Mouse (Mus musculus) CH12.LX (cell line): Measurements from ENCODE around the gene Col6a6. TPM values are rescaled to one million over a fixed set of nuclear protein-coding genes. Genes with fewer than 3 reads are reported as not detected.

Experiments used
- DNase-seq: peaks from one replicate; pipeline ENCODE4 v3.0.0-alpha.2; 2013; ENCODE audit errors: extremely low read depth
- H3K27ac ChIP-seq: 2 replicates; pipeline ENCODE4 v1.5.1; 2012; ENCODE audit warnings: low read depth, mild to moderate bottlenecking, control low read depth, moderate library complexity; ENCODE audit not compliant: insufficient read depth
- H3K27me3 ChIP-seq: replicated peaks from 2 replicates; pipeline ENCODE3; 2012; ENCODE audit warnings: inconsistent platforms
- H3K36me3 ChIP-seq, 2 experiments: replicated peaks in 1 of 2; 2 replicates each; pipeline versions ENCODE3 to v1.6.1; 2012; ENCODE audit warnings: inconsistent platforms in 1 of 2, low read length in 1 of 2, mild to moderate bottlenecking in 1 of 2, mixed read lengths in 1 of 2, moderate library complexity in 1 of 2; ENCODE audit not compliant: control insufficient read depth in 1 of 2, insufficient read depth in 1 of 2
- H3K4me1 ChIP-seq, 2 experiments: 2 replicates each; pipeline ENCODE4 v1.6.1; 2012; ENCODE audit warnings: inconsistent platforms in 1 of 2, moderate library complexity in 1 of 2; ENCODE audit not compliant: insufficient read depth in 2 of 2, control insufficient read depth in 1 of 2
- H3K4me2 ChIP-seq: 2 replicates; pipeline ENCODE4 v1.6.1; 2012; ENCODE audit warnings: low read depth, mild to moderate bottlenecking, control low read depth; ENCODE audit not compliant: poor library complexity, insufficient read depth, severe bottlenecking
- H3K4me3 ChIP-seq, 3 experiments: fragments of 150-350 bp in 1 of 3; sonication (generic) in 1 of 3; replicated peaks in 1 of 3; 2 replicates each; pipeline versions ENCODE3 to v1.5.1; 2011 to 2012; ENCODE audit warnings: low read depth in 2 of 3, low read length in 2 of 3, mild to moderate bottlenecking in 2 of 3, moderate library complexity in 2 of 3, control low read depth in 1 of 3, improper control_type of control experiment in 1 of 3, inconsistent platforms in 1 of 3, mixed read lengths in 1 of 3; ENCODE audit not compliant: poor library complexity in 1 of 3
- H3K79me2 ChIP-seq: replicated peaks from 2 replicates; pipeline ENCODE4 v1.6.1; 2012; ENCODE audit warnings: mild to moderate bottlenecking, moderate library complexity; ENCODE audit not compliant: control insufficient read depth, poor library complexity, insufficient read depth, severe bottlenecking; ENCODE audit errors: extremely low read depth
- H3K9ac ChIP-seq: 2 replicates; pipeline ENCODE4 v1.6.1; 2012; ENCODE audit warnings: low read depth, mild to moderate bottlenecking, control low read depth, moderate library complexity; ENCODE audit not compliant: insufficient read depth
- H3K9me3 ChIP-seq: replicated peaks from 2 replicates; pipeline ENCODE3; 2012; ENCODE audit warnings: low read length, inconsistent platforms, mixed read lengths
- BHLHE40 ChIP-seq: IDR thresholded peaks from 2 replicates; pipeline ENCODE4 v1.6.1; 2011; ENCODE audit warnings: mild to moderate bottlenecking, low read depth, low read length, improper control_type of control experiment
- CHD2 ChIP-seq: IDR thresholded peaks from 2 replicates; pipeline ENCODE4 v1.6.1; 2011; ENCODE audit warnings: low read length, improper control_type of control experiment
- E2F4 ChIP-seq: IDR thresholded peaks from 2 replicates; pipeline ENCODE4 v1.6.1; 2011; ENCODE audit warnings: low read depth, low read length, improper control_type of control experiment; ENCODE audit not compliant: insufficient replicate concordance
- ELF1 ChIP-seq: IDR thresholded peaks from 2 replicates; pipeline ENCODE4 v1.6.1; 2014; ENCODE audit warnings: low read depth, mild to moderate bottlenecking, inconsistent platforms, low read length, improper control_type of control experiment
- ETS1 ChIP-seq: conservative IDR thresholded peaks from 2 replicates; pipeline ENCODE4 v1.6.1; 2012; ENCODE audit warnings: low read depth, mild to moderate bottlenecking, inconsistent platforms, low read length, improper control_type of control experiment, moderate library complexity
- GABPA ChIP-seq: IDR thresholded peaks from 2 replicates; pipeline ENCODE4 v1.6.1; 2012; ENCODE audit warnings: low read depth, low read length, improper control_type of control experiment, inconsistent platforms; ENCODE audit not compliant: insufficient replicate concordance
- MAFK ChIP-seq: IDR thresholded peaks from 2 replicates; pipeline ENCODE4 v1.6.1; 2011; ENCODE audit warnings: low read length, improper control_type of control experiment; ENCODE audit not compliant: insufficient replicate concordance
- MAZ ChIP-seq: IDR thresholded peaks from 2 replicates; pipeline ENCODE4 v1.6.1; 2012; ENCODE audit warnings: low read depth, mild to moderate bottlenecking, inconsistent platforms, low read length, improper control_type of control experiment, moderate library complexity
- MEF2A ChIP-seq: IDR thresholded peaks from 2 replicates; pipeline ENCODE4 v1.6.1; 2014; ENCODE audit warnings: low read depth, mild to moderate bottlenecking, inconsistent platforms, low read length, improper control_type of control experiment, borderline replicate concordance
- MXI1 ChIP-seq: IDR thresholded peaks from 2 replicates; pipeline ENCODE4 v1.6.1; 2011; ENCODE audit warnings: mild to moderate bottlenecking, low read depth, low read length, improper control_type of control experiment
- MYC ChIP-seq: IDR thresholded peaks from 2 replicates; pipeline ENCODE4 v1.6.1; 2011; ENCODE audit warnings: low read depth, mild to moderate bottlenecking, improper control_type of control experiment, low read length
- NELFE ChIP-seq: IDR thresholded peaks from 2 replicates; pipeline ENCODE4 v1.6.1; 2011; ENCODE audit warnings: low read depth, low read length, improper control_type of control experiment
- PAX5 ChIP-seq: IDR thresholded peaks from 2 replicates; pipeline ENCODE4 v1.6.1; 2012; ENCODE audit warnings: low read length, inconsistent platforms, mixed read lengths
- POLR2A ChIP-seq: IDR thresholded peaks from 2 replicates; pipeline ENCODE4 v1.6.1; 2011; ENCODE audit warnings: low read depth, mild to moderate bottlenecking, improper control_type of control experiment, low read length
- POLR2AphosphoS2 ChIP-seq: IDR thresholded peaks from 2 replicates; pipeline ENCODE4 v1.6.1; 2011; ENCODE audit warnings: low read depth, low read length, improper control_type of control experiment
- RCOR1 ChIP-seq: conservative IDR thresholded peaks from 2 replicates; pipeline ENCODE4 v1.6.1; 2012; ENCODE audit warnings: low read depth, mild to moderate bottlenecking, inconsistent platforms, low read length, improper control_type of control experiment
- SMC3 ChIP-seq: IDR thresholded peaks from 2 replicates; pipeline ENCODE4 v1.6.1; 2011; ENCODE audit warnings: low read depth, low read length, improper control_type of control experiment
- USF1 ChIP-seq: IDR thresholded peaks from 2 replicates; pipeline ENCODE4 v1.6.1; 2014; ENCODE audit warnings: low read depth, mild to moderate bottlenecking, inconsistent platforms, low read length, improper control_type of control experiment
- ZC3H11A ChIP-seq: IDR thresholded peaks from 2 replicates; pipeline ENCODE4 v1.6.1; 2012; ENCODE audit warnings: low read depth, mild to moderate bottlenecking, inconsistent platforms, low read length, improper control_type of control experiment
- dilution Hi-C: fragments of 300-500 bp; cut with MboI; formaldehyde crosslinking; loops from 2 replicates; pipeline ENCODE4 v1.14.3; 2020; ENCODE audit warnings: low sequenced_read_pairs; ENCODE audit not compliant: extremely low pct_unique_long_range_greater_than_20kb, extremely low pct_ligation_motif_present
- in situ Hi-C: fragments of 300-500 bp; cut with MboI; formaldehyde crosslinking; loops from 3 replicates; pipeline ENCODE4 v1.14.3; 2019; ENCODE audit warnings: low sequenced_read_pairs, low pct_ligation_motif_present, low pct_unique_long_range_greater_than_20kb, mixed read lengths
- polyA plus RNA-seq: library from polyadenylated mRNA; unstranded; fragments of >175 nt; gene quantifications from 2 replicates; pipeline ENCODE4 v1.2.1, GENCODE M21; 2012; ENCODE audit warnings: low read depth; ENCODE audit not compliant: insufficient read length
- total RNA-seq, 2 experiments: library from RNA; depleted of rRNA; stranded (reverse); fragments of 300-350 nt in 1 of 2; fragments of >200 nt in 1 of 2; gene quantifications; 2 replicates each; pipeline ENCODE4 v1.2.3; 2012 to 2014

Gene Col6a6
- total and polyA plus RNA-seq, 3 experiments: not detected

- in situ Hi-C loops (no loop called here), dilution Hi-C loops (no loop called here)
- no peak overlapping the region for H3K4me3 ChIP-seq
- no peaks in the 10 kb centered on the region for H3K79me2 ChIP-seq
- H3K27ac ChIP-seq: no peak overlapping the region
- H3K27me3 ChIP-seq: peaks cover 46% of the 10 kb centered on the region
- no peaks in the 10 kb centered on the region for H3K4me1 ChIP-seq
- no peaks in the 10 kb centered on the region for H3K9me3 ChIP-seq
- no peak overlapping the region for H3K9ac ChIP-seq
- no peak for DNase-seq
- H3K4me2 ChIP-seq: no peak overlapping the region
- TF ChIP-seq RCOR1 (no peak), POLR2AphosphoS2 (no peak), CHD2 (no peak), BHLHE40 (no peak), SMC3 (no peak), MAZ (no peak), MAFK (no peak), E2F4 (no peak), ETS1 (no peak), MEF2A (no peak)
- TF ChIP-seq, all 38 proteins: peak for 0
- H3K36me3 ChIP-seq: no peaks in the 10 kb centered on the region
Observed at GRCm38 (mm10) chr9:105720430-105720829, 107.5 kb downstream of the Col6a6 start.

GRCm38 (mm10) chr9:105719851-105720395 is 108.0 kb downstream of the Col6a6 start:
- no peak for TF ChIP-seq PAX5
- TF ChIP-seq MXI1: no peak
- no peak for TF ChIP-seq NELFE
- TF ChIP-seq CHD2: no peak
- TF ChIP-seq GABPA: no peak
- no peak for TF ChIP-seq ELF1
- no peak for TF ChIP-seq ZC3H11A
- TF ChIP-seq ETS1: no peak
- TF ChIP-seq MYC: no peak
- TF ChIP-seq POLR2AphosphoS2: no peak
- TF ChIP-seq E2F4: no peak
- TF ChIP-seq POLR2A: no peak
- TF ChIP-seq SMC3: no peak
- TF ChIP-seq MAZ: no peak
- TF ChIP-seq MEF2A: no peak
- no peak for TF ChIP-seq USF1
- H3K4me1 ChIP-seq: no peaks in the 10 kb centered on the region
- peaks cover 46% of the 10 kb centered on the region for H3K27me3 ChIP-seq
- dilution Hi-C loops (no loop called here), in situ Hi-C loops (no loop called here)
- no peaks in the 10 kb centered on the region for H3K79me2 ChIP-seq
- no peak overlapping the region for H3K9ac ChIP-seq
- H3K4me3 ChIP-seq: no peak overlapping the region
- no peak overlapping the region for H3K4me2 ChIP-seq
- H3K36me3 ChIP-seq: no peaks in the 10 kb centered on the region
- no peak for DNase-seq
- no peak overlapping the region for H3K27ac ChIP-seq
- no peaks in the 10 kb centered on the region for H3K9me3 ChIP-seq
